ENCODE assay signal across 31 mouse cellular contexts in genomic region chr10:99146596-99146995, GRCm38 (mm10). TPM values are rescaled to one million over a fixed set of nuclear protein-coding genes. Genes with fewer than 3 reads are reported as not detected.
"Had no signal": no experiment of that assay in that cellular context is flagged by ENCODE, and none has a peak within 500 bp of the region (broad histone marks: within the 10 kb centered on the region; RNA-seq: fewer than 3 reads in every experiment).

No protein-coding gene starts in this region.

- H3K4me3 ChIP-seq: layer of hippocampus, adult 2 months; limb, embryonic 10.5 days; limb, embryonic 13.5 days; lung, embryonic 15.5 days; megakaryocyte, embryonic 14.5 days had no signal

- H3K4me1 ChIP-seq: limb, embryonic 10.5 days; lung, embryonic 15.5 days had no signal

- H3K36me3 ChIP-seq: lung, embryonic 15.5 days had no signal

- DNase-seq: kidney, adult 18-20 months; kidney, adult 9 months; kidney, postnatal 14 days; kidney, postnatal 4 days; layer of hippocampus, adult 9-11 months; liver, postnatal 0 days; lung, postnatal 10 days; lung, postnatal 4 days; midbrain, embryonic 14.5 days; thymus, adult 18-20 months; thymus, postnatal 36 days had no signal

- ATAC-seq: liver, postnatal 0 days had no signal

- H3K27me3 ChIP-seq: limb, embryonic 13.5 days; lung, embryonic 15.5 days; megakaryocyte, embryonic 14.5 days had no signal

- H3K9me3 ChIP-seq: limb, embryonic 10.5 days; limb, embryonic 13.5 days; lung, embryonic 15.5 days; megakaryocyte, embryonic 14.5 days had no signal

- H3K4me2 ChIP-seq: limb, embryonic 13.5 days; liver, embryonic 11.5 days; lung, embryonic 15.5 days; midbrain, embryonic 11.5 days had no signal

- H3K27ac ChIP-seq: layer of hippocampus, adult 2 months; limb, embryonic 10.5 days; limb, embryonic 13.5 days; liver, embryonic 14.5 days; lung, embryonic 15.5 days had no signal

- H3K9ac ChIP-seq: limb, embryonic 13.5 days; liver, embryonic 14.5 days; liver, postnatal 0 days; lung, embryonic 15.5 days had no signal

RNA-seq across cellular contexts. Expression of gene Phxr2, which starts 20.5 kb away (rescaled TPM):
- total RNA-seq: layer of hippocampus, adult 2 months; layer of hippocampus, postnatal 25 days; left cerebral cortex, adult 18-20 months; left cerebral cortex, postnatal 25 days; midbrain, postnatal 0 days had no signal
- polyA plus RNA-seq: kidney, embryonic 16.5 days; limb, embryonic 13.5 days; liver, embryonic 14.5 days; liver, postnatal 0 days; lung, embryonic 15.5 days; midbrain, embryonic 11.5 days; midbrain, postnatal 0 days; neural tube, embryonic 11.5 days; neural tube, embryonic 14.5 days; small intestine, adult 2 months; spleen, adult 2 months; stomach, embryonic 16.5 days; testis, adult 2 months; urinary bladder, adult 2 months had no signal
